Mouse (Mus musculus): ENCODE measurements at regions not wholly inside any gene's neighbourhood (a gene's known extent, or its start where the extent isn't known, plus 50 kb on each side); places are given as distances from the start of the nearest gene placed in this dataset.

- no peak for DNase-seq
Measured at GRCm38 (mm10) chr8:79515282-79515783, 116.0 kb upstream of the Smad1 start.

- no peak for DNase-seq
Measured at GRCm38 (mm10) chr8:79514655-79515278, 115.4 kb upstream of the Smad1 start.

- DNase-seq, result no peak
Measured at GRCm38 (mm10) chr8:79508597-79508996, 109.3 kb upstream of the Smad1 start.

GRCm38 (mm10) chr8:79505381-79505780 is 106.1 kb upstream of the Smad1 start:
- DNase-seq, result no peak

DNA sequence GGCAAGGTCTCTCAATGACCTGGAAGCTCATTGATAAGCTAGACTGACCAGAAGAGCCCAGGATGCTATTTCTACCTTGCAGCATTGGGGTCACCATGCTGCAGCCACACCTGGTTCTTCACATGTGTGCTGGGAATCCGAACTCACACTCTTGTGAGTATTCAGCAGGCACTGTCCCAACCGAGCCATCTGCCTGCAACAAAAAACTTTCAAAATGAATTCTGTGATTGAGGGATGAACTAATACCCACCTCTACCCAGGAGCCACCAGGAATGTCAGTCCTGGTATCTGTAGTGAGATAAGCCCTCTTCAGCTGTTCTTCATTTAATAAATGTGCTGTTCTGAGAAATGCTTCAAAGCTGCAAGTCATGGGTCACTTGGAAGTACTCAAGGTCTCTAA is 104.6 kb upstream of the Smad1 start:
- DNase-seq, result no peak

- DNase-seq, result no peak
Measured at GRCm38 (mm10) chr8:79502062-79502461, 102.7 kb upstream of the Smad1 start.

DNA sequence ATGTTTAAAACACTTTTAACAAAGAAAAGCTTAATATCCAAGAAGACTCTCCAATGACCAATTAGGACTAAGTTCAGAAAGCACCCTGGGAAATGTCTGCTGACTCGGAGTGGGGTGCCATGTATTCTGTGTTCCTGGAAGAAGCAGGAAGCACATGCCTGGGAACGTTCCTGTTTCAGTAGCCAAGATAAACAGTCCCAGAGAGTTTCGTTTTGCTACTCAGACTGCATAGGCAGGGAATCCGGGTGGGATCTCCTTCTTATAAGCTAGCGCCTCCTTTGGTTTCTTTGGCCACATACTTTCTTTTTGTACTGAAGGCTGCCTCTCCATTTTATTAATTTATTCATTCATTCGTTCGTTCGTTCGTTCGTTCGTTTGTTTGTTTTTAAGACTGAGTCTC is 101.9 kb upstream of the Smad1 start:
- no peak for DNase-seq

DNA sequence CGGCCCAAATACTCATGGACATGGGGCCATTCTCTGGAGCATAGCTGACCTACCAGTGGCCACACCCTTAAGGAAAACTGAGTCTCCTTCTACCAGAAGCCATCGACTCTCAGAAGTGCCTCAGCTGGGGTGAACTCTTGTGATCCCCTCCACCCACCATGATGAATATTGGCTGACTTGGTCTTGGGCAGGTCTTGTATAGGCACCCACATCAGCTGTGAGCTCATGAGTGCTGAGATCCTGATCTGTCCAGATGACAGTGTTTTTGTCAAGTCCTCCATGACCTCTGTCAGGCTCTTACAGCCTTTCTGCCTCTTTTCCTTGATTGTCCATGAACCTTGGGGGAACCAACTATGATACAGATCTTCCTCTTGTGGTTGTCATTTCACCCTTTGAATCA is 99.9 kb upstream of the Smad1 start:
- no peak for DNase-seq

DNA sequence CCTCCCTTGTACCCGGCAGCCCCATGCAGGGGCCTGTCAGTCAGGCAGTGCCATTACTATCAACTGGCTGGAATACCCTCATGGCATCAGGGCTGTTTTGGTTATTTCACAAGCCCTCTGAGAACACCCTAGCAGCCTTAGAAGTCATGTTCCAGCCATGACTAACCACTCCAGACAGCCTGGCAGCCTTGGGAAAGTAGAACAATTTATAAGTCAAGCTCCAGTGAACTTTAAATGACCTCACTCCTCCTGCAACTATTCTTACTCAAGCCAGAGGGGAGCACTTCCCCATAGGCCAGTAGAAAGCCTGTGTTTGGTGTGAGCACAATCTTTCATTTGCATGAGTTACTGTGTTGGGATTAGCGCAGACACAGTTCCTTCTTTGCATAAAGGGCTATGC is 99.3 kb upstream of the Smad1 start:
- peak; percentile 13 for DNase-seq

DNA sequence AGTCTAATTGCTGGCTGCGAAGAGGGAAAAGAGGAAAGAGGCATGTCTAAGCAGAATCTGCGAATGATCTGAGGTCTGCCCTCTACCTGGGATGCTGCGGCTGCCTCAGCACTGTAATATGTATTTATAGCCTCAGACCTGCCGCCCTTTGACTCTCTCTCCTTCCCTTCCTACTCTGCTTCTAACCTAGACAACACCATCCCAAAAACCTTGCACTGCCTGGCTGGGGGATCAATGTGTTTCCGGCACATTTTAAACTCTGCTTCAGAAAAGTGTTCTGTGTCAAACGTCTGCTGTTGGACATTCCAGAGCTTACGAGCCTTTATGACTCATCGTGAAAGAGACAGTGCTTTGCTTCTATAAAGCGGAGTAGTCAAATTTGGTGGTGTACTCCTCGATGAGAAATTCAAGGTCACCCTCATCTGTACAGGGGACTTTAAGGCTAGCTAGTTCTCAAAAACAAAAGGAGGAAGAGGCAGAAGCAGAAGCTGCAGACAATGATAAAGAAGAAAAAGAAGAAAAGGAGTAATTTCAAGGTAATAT is 91.9 kb upstream of the Smad1 start:
- DNase-seq, result no peak

DNA sequence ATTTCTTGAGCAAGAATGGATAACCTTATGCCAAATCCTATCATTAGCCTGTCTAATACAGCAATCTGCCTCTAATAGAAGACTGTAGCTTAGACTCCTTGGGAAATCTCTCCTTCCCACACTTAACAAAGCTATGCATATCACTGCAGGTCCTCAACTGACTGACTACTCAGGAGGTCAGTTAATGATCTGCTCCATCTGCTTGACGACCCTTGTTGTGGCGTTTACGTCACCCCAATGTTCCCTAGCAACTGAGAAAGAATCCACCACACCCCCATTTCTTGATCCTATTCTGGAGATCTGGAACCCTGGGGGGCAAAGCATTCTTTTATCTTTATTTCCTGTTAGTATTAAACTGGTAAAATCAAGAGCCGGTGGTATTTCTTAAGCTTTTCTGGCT is 91.4 kb upstream of the Smad1 start:
- no peak for DNase-seq

- DNase-seq, result peak; percentile 22
Measured at GRCm38 (mm10) chr8:79488861-79489260, 89.5 kb upstream of the Smad1 start.

DNA sequence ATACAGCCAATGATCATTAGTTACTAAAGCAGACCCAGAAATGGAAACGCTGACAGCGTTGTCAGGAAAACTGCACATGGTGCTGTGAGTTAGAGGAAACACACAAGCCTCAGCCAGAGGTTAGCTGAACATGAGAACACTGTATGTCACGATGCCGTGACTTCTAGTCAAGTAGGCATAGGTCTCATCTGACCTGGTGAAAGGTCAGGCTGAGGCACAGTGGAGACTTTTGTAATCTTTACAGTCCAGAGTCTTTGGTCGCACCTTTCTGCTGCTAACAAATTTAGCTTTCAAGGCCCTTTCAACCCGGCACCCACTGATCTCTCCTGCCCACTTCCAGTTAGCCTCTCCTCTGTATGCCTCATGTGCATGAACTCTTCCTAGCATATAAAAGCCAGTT is 88.3 kb upstream of the Smad1 start:
- DNase-seq, result no peak

- DNase-seq, result no peak
Measured at GRCm38 (mm10) chr8:79479326-79479725, 80.0 kb upstream of the Smad1 start.

DNA sequence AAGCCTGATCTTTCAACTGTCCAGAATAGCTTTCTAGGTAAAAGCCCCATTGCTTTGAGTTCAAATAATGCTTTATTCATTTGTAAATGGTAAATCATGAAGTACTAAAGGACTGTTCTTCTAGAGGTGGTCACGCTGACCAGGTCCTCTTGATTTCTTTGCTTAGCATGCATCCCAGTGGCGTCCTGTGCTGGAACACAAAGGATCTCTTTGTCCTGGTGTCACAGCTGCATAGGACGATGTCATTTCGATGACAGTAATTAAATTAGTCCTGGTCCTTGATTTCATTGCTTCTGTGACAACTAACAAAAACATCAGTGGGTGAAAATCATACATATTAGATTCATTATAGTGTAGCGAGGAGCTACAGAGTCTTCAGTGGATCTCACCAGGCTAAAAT is 76.7 kb upstream of the Smad1 start:
- no peak for DNase-seq

DNA sequence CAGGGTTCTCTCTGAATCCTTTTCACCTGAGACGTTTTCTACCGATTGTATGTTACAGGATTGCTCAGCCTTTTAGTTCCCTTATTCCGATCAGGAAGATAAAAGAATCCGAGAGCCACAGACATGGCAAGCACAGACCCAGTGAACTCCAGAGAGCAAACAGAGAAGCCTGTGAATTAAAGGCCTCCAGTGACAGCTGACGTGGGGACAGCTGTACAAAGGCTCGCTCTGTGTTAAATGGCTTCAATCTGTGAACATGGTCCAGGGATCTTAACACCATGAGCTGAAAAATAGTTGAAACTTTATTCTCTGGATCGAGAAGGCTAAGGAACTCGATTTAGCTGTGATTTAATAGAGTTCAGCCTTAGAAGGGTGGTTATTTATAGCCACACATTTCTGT is 75.4 kb upstream of the Smad1 start:
- no peak for DNase-seq

- no peak for DNase-seq
Measured at GRCm38 (mm10) chr8:79452101-79452500, 52.8 kb upstream of the Smad1 start.

DNA sequence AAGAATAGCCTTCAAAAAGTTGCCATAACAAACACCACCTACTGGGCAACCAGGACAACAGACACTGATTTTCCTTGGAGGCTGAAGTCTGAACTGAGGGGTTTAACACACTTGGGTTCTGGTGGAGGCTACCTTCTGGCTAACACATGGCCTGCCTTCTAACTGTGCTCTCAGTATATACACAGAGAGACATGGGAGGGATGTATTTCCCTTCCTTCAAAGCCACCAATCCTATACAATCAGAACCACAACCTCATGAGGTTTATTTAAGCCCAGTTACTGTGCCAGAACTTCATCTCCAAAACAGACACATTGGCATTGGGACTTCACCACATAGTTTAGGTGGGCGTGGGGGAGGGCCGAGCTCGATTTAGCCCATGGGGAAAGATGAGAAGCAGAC is 50.1 kb upstream of the Smad1 start:
- no peak for DNase-seq

Measured in adrenal gland, postnatal 25 days (tissue).